Mouse (Mus musculus) ES-Bruce4 (cell line): ENCODE measurements around the gene Tgm2.

Source experiments
- CTCF ChIP-seq: IDR thresholded peaks from one replicate; pipeline ENCODE4 v1.8.1; 2011; ENCODE audit warnings: low read depth, low read length
- POLR2A ChIP-seq: IDR thresholded peaks from one replicate; pipeline ENCODE4 v1.8.1; 2011; ENCODE audit warnings: low read length; ENCODE audit not compliant: insufficient read depth

DNA sequence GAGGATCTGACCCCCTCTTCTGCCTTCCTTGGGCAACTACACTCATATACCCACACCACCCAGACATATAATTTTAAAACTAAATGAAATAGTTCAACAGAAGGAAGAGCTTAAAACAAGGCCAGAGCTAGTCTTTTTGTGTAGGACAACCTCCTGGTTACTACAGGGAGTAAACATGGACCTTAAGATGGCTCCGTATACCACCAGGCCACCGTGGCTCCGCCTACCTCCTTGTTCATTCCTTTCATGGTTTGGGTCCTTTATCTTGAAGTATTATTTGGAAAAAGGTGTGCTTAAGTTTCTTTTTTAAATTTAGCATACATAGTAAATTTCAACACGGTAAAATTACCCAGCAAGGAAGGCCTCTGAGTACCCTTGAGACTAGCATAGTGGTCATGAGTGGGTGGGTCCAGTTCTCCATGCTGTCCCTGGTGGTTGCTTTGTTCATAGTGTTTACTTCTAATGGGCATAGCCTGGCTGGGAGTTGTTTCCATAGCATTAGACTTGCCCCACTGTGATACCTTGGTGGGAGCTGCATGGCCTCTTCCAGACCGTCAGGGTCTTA is 78.9 kb downstream of the Tgm2 start:
- no peak for TF ChIP-seq POLR2A
- TF ChIP-seq CTCF: no peak
